Mouse (Mus musculus) midbrain, embryonic 11.5 days (tissue): ENCODE measurements around the gene Wdr11. TPM values are rescaled to one million over a fixed set of nuclear protein-coding genes. Genes with fewer than 3 reads are reported as not detected.

ENCODE experiments used
- ATAC-seq: fragments of 200-750 bp; cut with Nextera tagmentation; 2 replicates; pipeline ENCODE4 v1.8.0; 2017; ENCODE audit warnings: moderate TSS enrichment, moderate library complexity; ENCODE audit not compliant: low FRiP score
- DNase-seq: peaks from one replicate; pipeline ENCODE4 v3.0.0; 2015; ENCODE audit warnings: low spot score; ENCODE audit errors: missing footprints
- H3K27ac ChIP-seq: fragments of 300-500 bp; sonication (generic); 2 replicates; pipeline ENCODE4 v1.5.1; 2014; ENCODE audit warnings: low read depth, low read length
- H3K27me3 ChIP-seq: fragments of 300-500 bp; sonication (generic); 2 replicates; pipeline ENCODE4 v1.6.1; 2014; ENCODE audit warnings: mild to moderate bottlenecking, low read length, moderate library complexity, mixed read lengths; ENCODE audit not compliant: control insufficient read depth, insufficient read depth
- H3K36me3 ChIP-seq: fragments of 300-500 bp; sonication (generic); 2 replicates; pipeline ENCODE4 v1.6.1; 2014; ENCODE audit warnings: mild to moderate bottlenecking, low read length, moderate library complexity, mixed read lengths; ENCODE audit not compliant: control insufficient read depth, insufficient read depth
- H3K4me1 ChIP-seq: fragments of 300-500 bp; sonication (generic); 2 replicates; pipeline ENCODE4 v1.6.1; 2014; ENCODE audit warnings: low read length; ENCODE audit not compliant: control insufficient read depth, insufficient read depth
- H3K4me2 ChIP-seq: fragments of 300-500 bp; sonication (generic); 2 replicates; pipeline ENCODE4 v1.6.1; 2014; ENCODE audit warnings: mild to moderate bottlenecking, moderate library complexity
- H3K4me3 ChIP-seq: fragments of 300-500 bp; sonication (generic); 2 replicates; pipeline ENCODE4 v1.5.1; 2014; ENCODE audit warnings: low read depth, low read length
- H3K9ac ChIP-seq: fragments of 300-500 bp; sonication (generic); 2 replicates; pipeline ENCODE4 v1.6.1; 2014; ENCODE audit warnings: low read length
- H3K9me3 ChIP-seq: fragments of 300-500 bp; sonication (generic); 2 replicates; pipeline ENCODE4 v1.6.1; 2016; ENCODE audit warnings: low read length; ENCODE audit not compliant: control insufficient read depth
- WGBS: fragments of 180-500 bp; shearing (Covaris S2); extraction: QIAGEN DNeasy Blood & Tissue Kit; methylation state at CpG from one replicate; pipeline ENCODE4 v1.1.7; 2014; 5-methylcytosine and 5-hydroxymethylcytosine counted together
- polyA plus RNA-seq: library from polyadenylated mRNA; unstranded; fragments of >200 nt; fragmentation: Nextera tagmentation; extraction: Ambion mirVana; gene quantifications from 2 replicates; pipeline ENCODE4 v1.2.1, GENCODE M21; 2014

Wdr11 gene
- polyA plus RNA-seq, 1 experiment from 2014 or later: 37.6 TPM

DNA sequence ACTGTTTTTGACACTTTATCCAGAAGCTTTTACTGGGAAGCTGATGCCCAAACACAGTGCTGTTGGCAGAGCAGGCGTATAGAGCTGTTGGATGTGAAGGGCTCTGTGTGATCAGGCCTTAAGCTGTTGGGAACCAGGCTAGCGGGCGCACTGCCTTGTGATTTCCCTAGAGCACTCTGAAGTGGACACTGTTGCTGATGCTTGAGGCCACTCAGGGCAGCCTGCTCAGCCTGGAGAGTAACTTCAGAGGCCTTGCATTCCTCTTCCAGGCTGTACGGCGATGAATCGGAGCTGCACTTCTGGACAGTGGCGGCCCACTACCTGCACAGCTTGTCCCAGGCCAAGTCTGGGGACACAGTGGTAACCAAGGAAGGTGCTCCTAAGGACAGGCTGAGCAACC lies 38.7 kb downstream of the Wdr11 start:
- no peak overlapping the region for H3K27ac ChIP-seq
- no peaks in the 10 kb centered on the region for H3K27me3 ChIP-seq
- H3K4me1 ChIP-seq: no peaks in the 10 kb centered on the region
- no peaks in the 10 kb centered on the region for H3K9me3 ChIP-seq
- no peak for ATAC-seq
- no peak overlapping the region for H3K9ac ChIP-seq
- no peak overlapping the region for H3K4me2 ChIP-seq
- H3K4me3 ChIP-seq: no peak overlapping the region
- WGBS: 92% methylated on average over 7 of the region's 7 CpGs
- peaks cover 14% of the 10 kb centered on the region for H3K36me3 ChIP-seq
- no peak for DNase-seq

DNA sequence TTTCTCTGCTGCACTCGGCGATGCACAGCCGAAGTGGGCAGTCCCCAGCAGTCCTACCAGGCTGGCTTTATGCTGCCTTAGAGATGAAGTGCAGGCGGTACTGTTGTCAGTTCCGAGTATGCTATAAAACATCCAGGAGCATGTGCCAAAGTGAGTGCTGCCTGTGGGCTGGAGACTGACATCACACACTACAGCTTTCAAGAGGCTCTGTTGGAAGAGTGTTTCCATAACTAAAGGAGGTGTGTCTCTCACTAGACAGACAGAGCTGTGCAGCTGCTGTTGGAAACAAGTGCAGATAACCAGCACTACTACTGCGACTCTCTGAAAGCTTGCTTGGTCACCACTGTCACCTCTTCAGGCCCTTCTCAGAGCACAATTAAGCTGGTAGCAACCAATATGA lies 39.8 kb downstream of the Wdr11 start:
- H3K27me3 ChIP-seq: no peaks in the 10 kb centered on the region
- no peaks in the 10 kb centered on the region for H3K9me3 ChIP-seq
- no peak overlapping the region for H3K27ac ChIP-seq
- no peak overlapping the region for H3K4me3 ChIP-seq
- no peaks in the 10 kb centered on the region for H3K4me1 ChIP-seq
- no peak for ATAC-seq
- no peak for DNase-seq
- H3K4me2 ChIP-seq: no peak overlapping the region
- H3K9ac ChIP-seq: no peak overlapping the region
- peaks cover 14% of the 10 kb centered on the region for H3K36me3 ChIP-seq
- 96% methylated on average over 6 of the region's 6 CpGs for WGBS

DNA sequence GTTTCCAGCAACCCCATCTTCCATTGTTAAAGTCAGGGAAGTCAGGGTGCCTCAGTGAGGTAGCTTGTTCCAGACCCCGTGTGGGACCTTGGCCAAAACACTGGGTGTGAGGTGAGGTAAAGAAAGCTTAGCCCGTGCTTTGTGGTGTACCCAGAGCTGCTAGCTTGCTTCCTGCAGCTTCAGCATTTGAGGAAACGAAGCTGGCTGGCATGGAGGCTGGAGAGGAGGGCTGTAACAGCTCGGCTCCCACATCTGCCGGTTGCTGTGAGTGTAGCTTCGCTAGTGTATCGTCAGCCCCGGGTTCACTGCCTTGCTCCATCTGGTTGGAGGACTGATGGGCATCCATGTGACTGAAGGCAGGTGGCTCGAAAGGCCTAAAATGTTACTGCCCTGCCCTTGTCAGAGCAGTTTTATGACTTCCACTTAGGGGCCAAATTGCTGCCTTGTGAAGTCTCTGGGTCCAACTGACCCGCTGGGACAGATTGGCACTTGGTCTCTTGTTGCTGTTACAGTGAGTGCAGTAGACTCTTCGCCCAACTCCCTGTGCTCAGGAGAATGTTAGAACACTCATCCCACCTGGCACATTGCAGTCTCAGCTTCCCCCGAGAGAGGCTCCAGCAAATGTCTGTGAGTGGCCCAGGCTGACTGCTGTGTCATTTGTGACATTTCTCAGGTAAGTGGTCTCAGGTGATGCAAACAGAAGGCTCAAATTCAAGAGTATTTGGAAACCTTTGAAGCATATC lies 44.4 kb downstream of the Wdr11 start:
- DNase-seq: peak; percentile 26
- peaks cover 10% of the 10 kb centered on the region for H3K36me3 ChIP-seq
- no peaks in the 10 kb centered on the region for H3K4me1 ChIP-seq
- no peak for ATAC-seq
- no peaks in the 10 kb centered on the region for H3K27me3 ChIP-seq
- no peak overlapping the region for H3K4me3 ChIP-seq
- no peak overlapping the region for H3K9ac ChIP-seq
- no peak overlapping the region for H3K4me2 ChIP-seq
- H3K27ac ChIP-seq: no peak overlapping the region
- 92% methylated on average over 12 of the region's 12 CpGs for WGBS
- no peaks in the 10 kb centered on the region for H3K9me3 ChIP-seq

DNA sequence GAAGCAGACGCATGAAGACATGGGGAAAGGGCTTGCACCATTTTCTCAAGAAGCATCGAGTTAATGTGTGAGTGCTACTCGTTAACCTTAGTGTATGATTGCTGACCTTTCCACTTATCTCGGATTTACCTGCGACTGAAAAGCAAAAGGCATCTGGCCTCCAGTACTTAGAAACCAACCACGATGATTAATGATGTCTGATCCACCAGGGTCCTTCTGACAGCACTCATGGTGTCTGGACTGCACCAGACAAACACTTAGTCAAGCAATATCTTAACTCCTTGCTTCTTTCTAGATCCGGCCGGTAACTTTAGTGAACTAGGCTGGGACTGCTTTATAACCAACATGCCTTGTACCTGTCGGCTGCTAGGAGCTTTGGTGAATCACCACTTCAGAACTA lies 45.3 kb downstream of the Wdr11 start:
- Histone ChIP-seq H3K36me3 (peaks cover 4% of the 10 kb centered on the region; the same call in 1 of the 2 replicates), H3K4me1 (no peaks in the 10 kb centered on the region; the same call in 1 of the 2 replicates), H3K9ac (no peak overlapping the region), H3K27ac (no peak overlapping the region), H3K4me3 (no peak overlapping the region), H3K27me3 (no peaks in the 10 kb centered on the region), H3K4me2 (no peak overlapping the region), H3K9me3 (no peaks in the 10 kb centered on the region)
- ATAC-seq: no peak
- peak; percentile 59 for DNase-seq
- WGBS: 90% methylated on average over 9 of the region's 9 CpGs

GRCm38 (mm10) chr7:129637906-129638475 lies 46.3 kb downstream of the Wdr11 start:
- no peaks in the 10 kb centered on the region for H3K9me3 ChIP-seq
- H3K27ac ChIP-seq: no peak overlapping the region
- WGBS: 86% methylated on average over 5 of the region's 5 CpGs
- no peak for ATAC-seq
- no peak overlapping the region for H3K4me3 ChIP-seq
- peak; percentile 61 for DNase-seq
- no peak overlapping the region for H3K4me2 ChIP-seq
- no peak overlapping the region for H3K9ac ChIP-seq
- no peaks in the 10 kb centered on the region for H3K36me3 ChIP-seq
- no peaks in the 10 kb centered on the region for H3K27me3 ChIP-seq
- H3K4me1 ChIP-seq: no peaks in the 10 kb centered on the region; the same call in 1 of the 2 replicates

DNA sequence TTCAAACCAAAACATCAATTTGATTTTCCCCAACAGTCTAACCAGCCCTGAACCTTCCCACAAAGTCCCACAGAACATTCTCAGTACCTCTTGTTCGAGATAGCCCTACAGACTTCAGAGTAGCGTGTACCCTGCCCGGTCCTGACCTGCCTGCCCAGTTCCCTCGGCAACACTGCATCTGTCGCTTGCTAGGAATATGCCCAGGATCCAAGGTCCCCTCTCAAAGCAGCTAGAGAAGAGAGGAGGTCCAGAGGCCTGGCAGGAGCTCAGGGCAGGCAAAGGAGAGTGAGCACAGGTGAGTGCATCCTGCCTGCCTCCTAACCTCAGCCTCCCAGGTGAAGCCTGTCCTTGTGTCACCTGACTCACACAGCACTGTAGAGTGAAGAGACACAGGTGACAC lies 47.3 kb downstream of the Wdr11 start:
- peak; percentile 41 for DNase-seq
- no peaks in the 10 kb centered on the region for H3K27me3 ChIP-seq
- H3K36me3 ChIP-seq: no peaks in the 10 kb centered on the region
- no peak overlapping the region for H3K9ac ChIP-seq
- no peaks in the 10 kb centered on the region for H3K9me3 ChIP-seq
- no peaks in the 10 kb centered on the region; the same call in 1 of the 2 replicates for H3K4me1 ChIP-seq
- WGBS: 80% methylated on average over 5 of the region's 5 CpGs
- H3K4me2 ChIP-seq: no peak overlapping the region
- no peak for ATAC-seq
- H3K27ac ChIP-seq: no peak overlapping the region
- H3K4me3 ChIP-seq: no peak overlapping the region

DNA sequence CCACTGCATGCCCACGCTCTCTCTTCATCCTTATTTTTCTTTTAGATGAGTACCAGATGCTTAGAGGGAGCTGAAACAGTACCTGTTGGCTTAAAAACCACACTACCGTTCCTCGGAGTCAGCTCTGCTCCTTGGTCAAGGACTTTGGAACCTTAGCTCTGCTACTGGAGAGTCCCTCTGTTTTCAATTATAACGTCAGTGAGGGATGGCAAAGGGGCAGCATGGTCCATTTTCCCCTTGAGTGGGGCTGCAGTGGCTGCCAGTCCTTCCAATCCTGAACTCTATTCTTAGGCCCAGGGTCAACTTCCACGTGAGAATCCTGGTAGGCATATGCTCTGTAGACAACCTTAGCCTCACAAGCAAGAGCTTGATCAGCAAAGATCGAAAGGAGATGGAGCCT lies 48.2 kb downstream of the Wdr11 start:
- WGBS: 86% methylated on average over 6 of the region's 6 CpGs

DNA sequence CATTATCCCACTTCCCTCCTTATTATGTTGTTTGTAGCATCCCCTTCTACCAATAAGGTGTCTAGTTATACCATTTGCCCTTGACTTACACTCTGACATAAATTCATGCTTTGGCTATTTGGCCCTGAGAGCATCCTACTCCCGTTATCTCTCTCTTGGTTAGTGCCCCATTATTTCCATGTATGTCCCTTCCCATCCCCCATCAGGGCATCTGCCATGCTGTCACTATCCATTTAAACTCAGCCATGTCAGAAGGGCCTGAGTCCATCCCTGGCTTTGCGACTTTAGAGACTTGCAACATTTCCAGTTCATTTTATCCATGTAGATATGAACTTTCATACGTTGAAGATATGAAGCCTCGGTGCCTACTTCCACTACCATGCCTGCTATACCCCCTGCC lies 51.6 kb downstream of the Wdr11 start:
- H3K4me3 ChIP-seq: no peak overlapping the region
- no peak overlapping the region for H3K4me2 ChIP-seq
- H3K36me3 ChIP-seq: no peaks in the 10 kb centered on the region
- ATAC-seq: no peak
- H3K27me3 ChIP-seq: no peaks in the 10 kb centered on the region
- no peak overlapping the region for H3K27ac ChIP-seq
- H3K9ac ChIP-seq: no peak overlapping the region
- H3K9me3 ChIP-seq: no peaks in the 10 kb centered on the region
- no peaks in the 10 kb centered on the region; the same call in 1 of the 2 replicates for H3K4me1 ChIP-seq
- WGBS: 96% methylated on average over 4 of the region's 4 CpGs
- no peak for DNase-seq

More for the DNA sequence above, 48.2 kb downstream of the Wdr11 start:
- H3K27ac ChIP-seq: no peak overlapping the region
- no peaks in the 10 kb centered on the region for H3K27me3 ChIP-seq
- peak; percentile 71 for DNase-seq
- H3K36me3 ChIP-seq: no peaks in the 10 kb centered on the region
- no peak for ATAC-seq
- H3K4me1 ChIP-seq: no peaks in the 10 kb centered on the region; the same call in 1 of the 2 replicates
- H3K9me3 ChIP-seq: no peaks in the 10 kb centered on the region
- H3K4me2 ChIP-seq: no peak overlapping the region
- no peak overlapping the region for H3K4me3 ChIP-seq
- no peak overlapping the region for H3K9ac ChIP-seq

- Histone ChIP-seq H3K9me3 (no peaks in the 10 kb centered on the region), H3K4me3 (no peak overlapping the region), H3K4me1 (peaks cover 6% of the 10 kb centered on the region; the same call in 1 of the 2 replicates), H3K36me3 (no peaks in the 10 kb centered on the region), H3K27ac (no peak overlapping the region), H3K27me3 (peaks cover 10% of the 10 kb centered on the region), H3K9ac (no peak overlapping the region), H3K4me2 (no peak overlapping the region)
- no peak for ATAC-seq
- 80% methylated on average over 7 of the region's 7 CpGs for WGBS
- no peak for DNase-seq
These were observed 56.1 kb downstream of the Wdr11 start for GRCm38 (mm10) chr7:129647798-129648197.
